Mouse (Mus musculus) CH12.LX (cell line): ENCODE data around the gene Pqlc3. TPM values are rescaled to one million over a fixed set of nuclear protein-coding genes. Genes with fewer than 3 reads are reported as not detected.

Source experiments
- DNase-seq: peaks from one replicate; pipeline ENCODE4 v3.0.0-alpha.2; 2013; ENCODE audit errors: extremely low read depth
- H3K27ac ChIP-seq: 2 replicates; pipeline ENCODE4 v1.5.1; 2012; ENCODE audit warnings: low read depth, mild to moderate bottlenecking, control low read depth, moderate library complexity; ENCODE audit not compliant: insufficient read depth
- H3K27me3 ChIP-seq: replicated peaks from 2 replicates; pipeline ENCODE3; 2012; ENCODE audit warnings: inconsistent platforms
- H3K36me3 ChIP-seq, 2 experiments: replicated peaks in 1 of 2; 2 replicates each; pipeline versions ENCODE3 to v1.6.1; 2012; ENCODE audit warnings: inconsistent platforms in 1 of 2, low read length in 1 of 2, mild to moderate bottlenecking in 1 of 2, mixed read lengths in 1 of 2, moderate library complexity in 1 of 2; ENCODE audit not compliant: control insufficient read depth in 1 of 2, insufficient read depth in 1 of 2
- H3K4me1 ChIP-seq, 2 experiments: 2 replicates each; pipeline ENCODE4 v1.6.1; 2012; ENCODE audit warnings: inconsistent platforms in 1 of 2, moderate library complexity in 1 of 2; ENCODE audit not compliant: insufficient read depth in 2 of 2, control insufficient read depth in 1 of 2
- H3K4me2 ChIP-seq: 2 replicates; pipeline ENCODE4 v1.6.1; 2012; ENCODE audit warnings: low read depth, mild to moderate bottlenecking, control low read depth; ENCODE audit not compliant: poor library complexity, insufficient read depth, severe bottlenecking
- H3K4me3 ChIP-seq, 3 experiments: fragments of 150-350 bp in 1 of 3; sonication (generic) in 1 of 3; replicated peaks in 1 of 3; 2 replicates each; pipeline versions ENCODE3 to v1.5.1; 2011 to 2012; ENCODE audit warnings: low read depth in 2 of 3, low read length in 2 of 3, mild to moderate bottlenecking in 2 of 3, moderate library complexity in 2 of 3, control low read depth in 1 of 3, improper control_type of control experiment in 1 of 3, inconsistent platforms in 1 of 3, mixed read lengths in 1 of 3; ENCODE audit not compliant: poor library complexity in 1 of 3
- H3K79me2 ChIP-seq: replicated peaks from 2 replicates; pipeline ENCODE4 v1.6.1; 2012; ENCODE audit warnings: mild to moderate bottlenecking, moderate library complexity; ENCODE audit not compliant: control insufficient read depth, poor library complexity, insufficient read depth, severe bottlenecking; ENCODE audit errors: extremely low read depth
- H3K9ac ChIP-seq: 2 replicates; pipeline ENCODE4 v1.6.1; 2012; ENCODE audit warnings: low read depth, mild to moderate bottlenecking, control low read depth, moderate library complexity; ENCODE audit not compliant: insufficient read depth
- H3K9me3 ChIP-seq: replicated peaks from 2 replicates; pipeline ENCODE3; 2012; ENCODE audit warnings: low read length, inconsistent platforms, mixed read lengths
- BHLHE40 ChIP-seq: IDR thresholded peaks from 2 replicates; pipeline ENCODE4 v1.6.1; 2011; ENCODE audit warnings: mild to moderate bottlenecking, low read depth, low read length, improper control_type of control experiment
- CTCF ChIP-seq, 2 experiments: IDR thresholded peaks in 1 of 2; conservative IDR thresholded peaks in 1 of 2; 2 replicates each; pipeline ENCODE4 v1.5.1; 2011 to 2012; ENCODE audit warnings: low read depth in 2 of 2, low read length in 2 of 2, improper control_type of control experiment in 1 of 2, inconsistent platforms in 1 of 2, mild to moderate bottlenecking in 1 of 2, moderate library complexity in 1 of 2
- E2F4 ChIP-seq: IDR thresholded peaks from 2 replicates; pipeline ENCODE4 v1.6.1; 2011; ENCODE audit warnings: low read depth, low read length, improper control_type of control experiment; ENCODE audit not compliant: insufficient replicate concordance
- EP300 ChIP-seq: IDR thresholded peaks from 2 replicates; pipeline ENCODE4 v1.6.1; 2011; ENCODE audit warnings: low read length, improper control_type of control experiment
- GABPA ChIP-seq: IDR thresholded peaks from 2 replicates; pipeline ENCODE4 v1.6.1; 2012; ENCODE audit warnings: low read depth, low read length, improper control_type of control experiment, inconsistent platforms; ENCODE audit not compliant: insufficient replicate concordance
- HCFC1 ChIP-seq: IDR thresholded peaks from 2 replicates; pipeline ENCODE4 v1.6.1; 2012; ENCODE audit warnings: low read depth, mild to moderate bottlenecking, inconsistent platforms, low read length, improper control_type of control experiment
- JUN ChIP-seq: IDR thresholded peaks from 2 replicates; pipeline ENCODE4 v1.6.1; 2011; ENCODE audit warnings: low read depth, mild to moderate bottlenecking, low read length, improper control_type of control experiment, moderate library complexity; ENCODE audit not compliant: insufficient read depth
- JUND ChIP-seq: conservative IDR thresholded peaks from 2 replicates; pipeline ENCODE4 v1.6.1; 2011; ENCODE audit warnings: low read depth, low read length, improper control_type of control experiment
- KAT2A ChIP-seq: IDR thresholded peaks from 2 replicates; pipeline ENCODE4 v1.6.1; 2012; ENCODE audit warnings: low read length, improper control_type of control experiment, inconsistent platforms; ENCODE audit not compliant: insufficient replicate concordance
- MAX ChIP-seq: IDR thresholded peaks from 2 replicates; pipeline ENCODE4 v1.6.1; 2011; ENCODE audit warnings: low read length, improper control_type of control experiment
- MXI1 ChIP-seq: IDR thresholded peaks from 2 replicates; pipeline ENCODE4 v1.6.1; 2011; ENCODE audit warnings: mild to moderate bottlenecking, low read depth, low read length, improper control_type of control experiment
- NELFE ChIP-seq: IDR thresholded peaks from 2 replicates; pipeline ENCODE4 v1.6.1; 2011; ENCODE audit warnings: low read depth, low read length, improper control_type of control experiment
- NRF1 ChIP-seq: IDR thresholded peaks from 2 replicates; pipeline ENCODE4 v1.6.1; 2014; ENCODE audit warnings: low read depth, mild to moderate bottlenecking, inconsistent platforms, low read length, improper control_type of control experiment, moderate library complexity
- POLR2A ChIP-seq: IDR thresholded peaks from 2 replicates; pipeline ENCODE4 v1.6.1; 2011; ENCODE audit warnings: low read depth, mild to moderate bottlenecking, improper control_type of control experiment, low read length
- RAD21 ChIP-seq: IDR thresholded peaks from 2 replicates; pipeline ENCODE4 v1.6.1; 2011; ENCODE audit warnings: low read depth, mild to moderate bottlenecking, low read length, improper control_type of control experiment, moderate library complexity
- RCOR1 ChIP-seq: conservative IDR thresholded peaks from 2 replicates; pipeline ENCODE4 v1.6.1; 2012; ENCODE audit warnings: low read depth, mild to moderate bottlenecking, inconsistent platforms, low read length, improper control_type of control experiment
- SMC3 ChIP-seq: IDR thresholded peaks from 2 replicates; pipeline ENCODE4 v1.6.1; 2011; ENCODE audit warnings: low read depth, low read length, improper control_type of control experiment
- TBP ChIP-seq: conservative IDR thresholded peaks from 2 replicates; pipeline ENCODE4 v1.6.1; 2011; ENCODE audit warnings: low read depth, low read length, improper control_type of control experiment
- UBTF ChIP-seq: IDR thresholded peaks from 2 replicates; pipeline ENCODE4 v1.6.1; 2012; ENCODE audit warnings: low read depth, mild to moderate bottlenecking, inconsistent platforms, low read length, improper control_type of control experiment, moderate library complexity
- ZC3H11A ChIP-seq: IDR thresholded peaks from 2 replicates; pipeline ENCODE4 v1.6.1; 2012; ENCODE audit warnings: low read depth, mild to moderate bottlenecking, inconsistent platforms, low read length, improper control_type of control experiment
- ZKSCAN1 ChIP-seq: IDR thresholded peaks from 2 replicates; pipeline ENCODE4 v1.6.1; 2012; ENCODE audit warnings: low read depth, inconsistent platforms, low read length, improper control_type of control experiment, borderline replicate concordance
- ZNF384 ChIP-seq: IDR thresholded peaks from 2 replicates; pipeline ENCODE4 v1.6.1; 2012; ENCODE audit warnings: low read depth, low read length, improper control_type of control experiment, inconsistent platforms
- dilution Hi-C: fragments of 300-500 bp; cut with MboI; formaldehyde crosslinking; loops from 2 replicates; pipeline ENCODE4 v1.14.3; 2020; ENCODE audit warnings: low sequenced_read_pairs; ENCODE audit not compliant: extremely low pct_unique_long_range_greater_than_20kb, extremely low pct_ligation_motif_present
- in situ Hi-C: fragments of 300-500 bp; cut with MboI; formaldehyde crosslinking; loops from 3 replicates; pipeline ENCODE4 v1.14.3; 2019; ENCODE audit warnings: low sequenced_read_pairs, low pct_ligation_motif_present, low pct_unique_long_range_greater_than_20kb, mixed read lengths
- polyA plus RNA-seq: library from polyadenylated mRNA; unstranded; fragments of >175 nt; gene quantifications from 2 replicates; pipeline ENCODE4 v1.2.1, GENCODE M21; 2012; ENCODE audit warnings: low read depth; ENCODE audit not compliant: insufficient read length
- total RNA-seq, 2 experiments: library from RNA; depleted of rRNA; stranded (reverse); fragments of 300-350 nt in 1 of 2; fragments of >200 nt in 1 of 2; gene quantifications; 2 replicates each; pipeline ENCODE4 v1.2.3; 2012 to 2014

Pqlc3 gene
- total and polyA plus RNA-seq, 3 experiments, result 6.4 to 31.1 (median 17.0) TPM

- TF ChIP-seq CTCF (conservative IDR thresholded peaks at IDR 0.05 in 1 of 2, IDR thresholded peaks at IDR 0.05 in 1 of 2; ENCODE audit: low read depth in 2 of 2, low read length in 2 of 2) (peak in 1 of 2 experiments; percentile 20; a peak in 1 of 4 replicates), MAX (no peak), EP300 (peak; percentile 84), MXI1 (no peak), HCFC1 (no peak), GABPA (no peak), ZC3H11A (no peak), ZKSCAN1 (no peak), KAT2A (no peak), SMC3 (peak; percentile 13; the same call in 1 of the 2 replicates), BHLHE40 (peak; percentile 93), JUN (no peak), NRF1 (no peak), UBTF (no peak), JUND (0 out of 2 replicates have a peak, but pooled peaks have one; percentile 7), RAD21 (no peak; the same call in 1 of the 2 replicates), E2F4 (no peak), ZNF384 (no peak)
These were observed 3.2 kb downstream of the Pqlc3 start (continued) for GRCm38 (mm10) chr12:16996886-16997462.

GRCm38 (mm10) chr12:16996281-16996680 is 3.9 kb downstream of the Pqlc3 start:
- Histone ChIP-seq H3K9me3 (no peaks in the 10 kb centered on the region), H3K9ac (no peak overlapping the region), H3K4me3 (no peak overlapping the region), H3K79me2 (no peaks in the 10 kb centered on the region), H3K4me1 (peaks cover 31 to 78% of the 10 kb centered on the region in 2 experiments), H3K36me3 (peaks cover 17 to 56% of the 10 kb centered on the region in 2 experiments)
- dilution Hi-C loops (no loop called here), in situ Hi-C loops (no loop called here)
- no peak for DNase-seq
- TF ChIP-seq TBP (no peak), MAX (no peak), ZNF384 (no peak), NELFE (no peak), RCOR1 (no peak), POLR2A (0 out of 2 replicates have a peak, but pooled peaks have one; percentile 23)
- TF ChIP-seq, all 38 proteins: peak for 1
- no peaks in the 10 kb centered on the region for H3K27me3 ChIP-seq
- H3K27ac ChIP-seq, result peak overlapping the region; percentile 3; the same call in 1 of the 2 replicates
- no peak overlapping the region for H3K4me2 ChIP-seq
